Mouse (Mus musculus): ENCODE measurements around the gene Ccsap.

Ccsap gene

GRCm38 (mm10) chr8:123805718-123806373 lies 54.2 kb downstream of the Ccsap start, which contains the start of gene Rab4a:
Gene Rab4a, plus strand, starts transcription at chr8:123805985.
- DNase-seq (ENCODE audit: low spot score), result peak; percentile 97

GRCm38 (mm10) chr8:123805209-123805717 lies 54.7 kb downstream of the Ccsap start:
- peak; percentile 44 for DNase-seq (ENCODE audit: low spot score)

GRCm38 (mm10) chr8:123804586-123804985 lies 55.4 kb downstream of the Ccsap start:
- peak; percentile 59 for DNase-seq (ENCODE audit: low spot score)

GRCm38 (mm10) chr8:123803639-123804038 lies 56.4 kb downstream of the Ccsap start:
- no peak for DNase-seq (ENCODE audit: low spot score)

- no peak for DNase-seq (ENCODE audit: low spot score)
Measured at GRCm38 (mm10) chr8:123801538-123801937, 58.5 kb downstream of the Ccsap start.

GRCm38 (mm10) chr8:123800867-123801266 lies 59.1 kb downstream of the Ccsap start:
- DNase-seq (ENCODE audit: low spot score), result no peak

GRCm38 (mm10) chr8:123799885-123800284 lies 60.1 kb downstream of the Ccsap start:
- no peak for DNase-seq (ENCODE audit: low spot score)

GRCm38 (mm10) chr8:123799434-123799833 lies 60.6 kb downstream of the Ccsap start:
- DNase-seq (ENCODE audit: low spot score), result no peak

- DNase-seq (ENCODE audit: low spot score), result no peak
Measured at GRCm38 (mm10) chr8:123797928-123798327, 62.1 kb downstream of the Ccsap start.

- DNase-seq (ENCODE audit: low spot score), result no peak
Measured at GRCm38 (mm10) chr8:123796758-123797157, 63.3 kb downstream of the Ccsap start.

- DNase-seq (ENCODE audit: low spot score), result no peak
Measured at GRCm38 (mm10) chr8:123794766-123795165, 65.2 kb downstream of the Ccsap start.

- no peak for DNase-seq (ENCODE audit: low spot score)
Measured at GRCm38 (mm10) chr8:123793900-123794299, 66.1 kb downstream of the Ccsap start.

GRCm38 (mm10) chr8:123791845-123792225 lies 68.2 kb downstream of the Ccsap start:
- DNase-seq (ENCODE audit: low spot score), result no peak

GRCm38 (mm10) chr8:123791101-123791844 lies 68.7 kb downstream of the Ccsap start:
- DNase-seq (ENCODE audit: low spot score), result no peak
